Mouse (Mus musculus) ES-E14 (cell line): ENCODE data around the gene Phospho1.
A peak's percentile ranks its signal among the peaks of the same experiment; 100 is the strongest.

Experiments
- CHD2 ChIP-seq: IDR thresholded peaks from 2 replicates; pipeline ENCODE4 v1.6.1; 2014; ENCODE audit warnings: mild to moderate bottlenecking, low read depth, low read length, inconsistent platforms
- HCFC1 ChIP-seq: IDR thresholded peaks from 2 replicates; pipeline ENCODE4 v1.6.1; 2012; ENCODE audit warnings: low read length, inconsistent platforms, borderline replicate concordance; ENCODE audit not compliant: insufficient read depth
- MAFK ChIP-seq: IDR thresholded peaks from 2 replicates; pipeline ENCODE4 v1.6.1; 2014; ENCODE audit warnings: mild to moderate bottlenecking, low read depth, low read length, inconsistent platforms; ENCODE audit not compliant: insufficient read depth
- ZC3H11A ChIP-seq: IDR thresholded peaks from 2 replicates; pipeline ENCODE4 v1.6.1; 2012; ENCODE audit warnings: low read depth, mild to moderate bottlenecking, inconsistent platforms, low read length, borderline replicate concordance

DNA sequence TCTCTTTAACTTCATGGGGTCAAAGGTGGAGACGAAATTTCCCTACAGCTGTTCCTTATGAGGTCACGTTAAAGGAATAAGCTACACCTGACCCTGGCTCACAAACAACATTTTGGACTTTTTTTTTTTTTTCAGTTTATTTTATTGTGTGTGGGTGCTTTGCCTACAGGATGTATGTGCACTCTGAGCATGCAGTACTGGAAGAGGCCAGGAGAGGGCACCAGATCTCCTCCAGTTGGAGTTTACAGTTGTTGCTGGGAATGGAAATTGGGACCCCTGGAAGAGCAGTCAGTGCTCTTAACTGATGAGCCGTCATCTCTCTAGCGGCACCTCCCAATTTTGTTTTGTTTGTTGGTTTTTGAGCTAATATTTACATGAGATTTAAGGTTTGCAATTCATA, 38.6 kb upstream of the Phospho1 start:
- 0 out of 2 replicates have a peak, but pooled peaks have one; percentile 37 for TF ChIP-seq HCFC1
- TF ChIP-seq MAFK = no peak
- TF ChIP-seq CHD2 = no peak
- peak; percentile 63; the same call in 1 of the 2 replicates for TF ChIP-seq ZC3H11A
